Mouse (Mus musculus): ENCODE measurements around the gene Large1. TPM values are rescaled to one million over a fixed set of nuclear protein-coding genes. Genes with fewer than 3 reads are reported as not detected.

The Large1 gene
- total and polyA plus RNA-seq, 3 experiments: not detected

DNA sequence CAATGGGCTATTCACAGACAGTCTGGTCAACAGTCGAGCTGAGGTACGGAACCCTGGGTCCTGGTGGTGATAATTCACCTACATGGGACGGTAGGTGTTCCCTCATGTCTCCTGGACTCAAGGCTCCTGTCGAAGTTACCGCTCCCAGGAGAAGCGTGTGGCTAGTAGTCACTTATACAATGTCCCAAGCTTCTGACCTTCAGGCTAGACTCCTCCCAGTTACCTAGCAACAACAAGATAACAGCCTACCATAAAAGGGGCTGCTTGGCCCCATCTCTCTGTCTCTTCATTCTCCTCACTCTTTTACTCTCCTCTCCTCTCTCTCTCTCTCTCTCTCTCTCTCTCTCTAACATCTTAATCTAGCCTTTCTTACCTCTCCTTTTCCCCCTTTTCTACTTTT is 217.9 kb downstream of the Large1 start:
- Histone ChIP-seq H3K9ac (ENCODE audit: insufficient read depth, low read depth) (no peak overlapping the region), H3K79me2 (replicated peaks; ENCODE audit: control insufficient read depth, extremely low read depth, insufficient read depth, poor library complexity, severe bottlenecking) (no peaks in the 10 kb centered on the region), H3K27me3 (replicated peaks) (peaks cover 42% of the 10 kb centered on the region), H3K4me3 (replicated peaks in 1 of 3; ENCODE audit: low read depth in 2 of 3, low read length in 2 of 3, poor library complexity in 1 of 3) (no peak overlapping the region), H3K27ac (ENCODE audit: insufficient read depth, low read depth) (no peak overlapping the region), H3K9me3 (replicated peaks; ENCODE audit: low read length) (peaks cover 2% of the 10 kb centered on the region), H3K4me2 (ENCODE audit: insufficient read depth, low read depth, poor library complexity, severe bottlenecking) (no peak overlapping the region), H3K4me1 (ENCODE audit: control insufficient read depth in 1 of 2, insufficient read depth in 2 of 2) (no peaks in the 10 kb centered on the region), H3K36me3 (replicated peaks in 1 of 2; ENCODE audit: control insufficient read depth in 1 of 2, insufficient read depth in 1 of 2, low read length in 1 of 2) (no peaks in the 10 kb centered on the region)
- TF ChIP-seq MAX (IDR thresholded peaks at IDR 0.05; ENCODE audit: low read length) (no peak), TCF12 (IDR thresholded peaks at IDR 0.05; ENCODE audit: low read depth, low read length) (no peak), KAT2A (IDR thresholded peaks at IDR 0.05; ENCODE audit: insufficient replicate concordance, low read length) (no peak), CHD1 (IDR thresholded peaks at IDR 0.05; ENCODE audit: low read depth, low read length) (no peak)
- DNase-seq (ENCODE audit: extremely low read depth): no peak
- in situ Hi-C loops (cut with MboI; ENCODE audit: low pct_ligation_motif_present, low pct_unique_long_range_greater_than_20kb, low sequenced_read_pairs) (no loop called here), dilution Hi-C loops (cut with MboI; ENCODE audit: extremely low pct_ligation_motif_present, extremely low pct_unique_long_range_greater_than_20kb, low sequenced_read_pairs) (no loop called here)

DNA sequence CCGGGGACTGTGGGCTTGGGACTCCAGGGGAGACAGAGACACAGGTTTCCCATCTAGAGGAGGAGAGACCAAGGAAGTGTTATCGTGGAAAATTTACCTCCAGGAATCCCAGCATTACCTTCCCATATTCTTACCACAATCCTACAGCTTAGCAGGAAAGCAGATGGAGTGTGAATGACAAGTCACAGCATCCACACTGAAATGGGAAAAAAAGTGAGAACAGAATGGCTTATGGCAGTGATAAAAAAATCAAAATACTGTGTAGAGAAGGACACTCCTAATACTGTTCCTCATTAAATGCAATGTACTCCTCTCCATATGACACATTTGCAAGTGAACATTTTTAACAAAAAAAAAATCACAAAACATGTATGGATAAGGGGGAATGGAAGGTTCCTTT is 221.3 kb downstream of the Large1 start:
- Histone ChIP-seq H3K4me3 (replicated peaks in 1 of 3; ENCODE audit: low read depth in 2 of 3, low read length in 2 of 3, poor library complexity in 1 of 3) (no peak overlapping the region), H3K4me2 (ENCODE audit: insufficient read depth, low read depth, poor library complexity, severe bottlenecking) (no peak overlapping the region), H3K36me3 (replicated peaks in 1 of 2; ENCODE audit: control insufficient read depth in 1 of 2, insufficient read depth in 1 of 2, low read length in 1 of 2) (no peaks in the 10 kb centered on the region), H3K27ac (ENCODE audit: insufficient read depth, low read depth) (no peak overlapping the region), H3K79me2 (replicated peaks; ENCODE audit: control insufficient read depth, extremely low read depth, insufficient read depth, poor library complexity, severe bottlenecking) (no peaks in the 10 kb centered on the region), H3K9ac (ENCODE audit: insufficient read depth, low read depth) (no peak overlapping the region), H3K9me3 (replicated peaks; ENCODE audit: low read length) (peaks cover 2% of the 10 kb centered on the region), H3K27me3 (replicated peaks) (peaks cover 34% of the 10 kb centered on the region), H3K4me1 (ENCODE audit: control insufficient read depth in 1 of 2, insufficient read depth in 2 of 2) (no peaks in the 10 kb centered on the region)
- DNase-seq (ENCODE audit: extremely low read depth): no peak
- dilution Hi-C loops (cut with MboI; ENCODE audit: extremely low pct_ligation_motif_present, extremely low pct_unique_long_range_greater_than_20kb, low sequenced_read_pairs): no loop called here
- in situ Hi-C loops (cut with MboI; ENCODE audit: low pct_ligation_motif_present, low pct_unique_long_range_greater_than_20kb, low sequenced_read_pairs): no loop called here
- TF ChIP-seq NELFE (IDR thresholded peaks at IDR 0.05; ENCODE audit: low read depth, low read length) (no peak), ZNF384 (IDR thresholded peaks at IDR 0.05; ENCODE audit: low read depth, low read length) (no peak), MXI1 (IDR thresholded peaks at IDR 0.05; ENCODE audit: low read depth, low read length) (no peak), SIN3A (IDR thresholded peaks at IDR 0.05; ENCODE audit: low read length) (no peak), IRF4 (IDR thresholded peaks at IDR 0.05; ENCODE audit: low read depth, low read length) (no peak)

DNA sequence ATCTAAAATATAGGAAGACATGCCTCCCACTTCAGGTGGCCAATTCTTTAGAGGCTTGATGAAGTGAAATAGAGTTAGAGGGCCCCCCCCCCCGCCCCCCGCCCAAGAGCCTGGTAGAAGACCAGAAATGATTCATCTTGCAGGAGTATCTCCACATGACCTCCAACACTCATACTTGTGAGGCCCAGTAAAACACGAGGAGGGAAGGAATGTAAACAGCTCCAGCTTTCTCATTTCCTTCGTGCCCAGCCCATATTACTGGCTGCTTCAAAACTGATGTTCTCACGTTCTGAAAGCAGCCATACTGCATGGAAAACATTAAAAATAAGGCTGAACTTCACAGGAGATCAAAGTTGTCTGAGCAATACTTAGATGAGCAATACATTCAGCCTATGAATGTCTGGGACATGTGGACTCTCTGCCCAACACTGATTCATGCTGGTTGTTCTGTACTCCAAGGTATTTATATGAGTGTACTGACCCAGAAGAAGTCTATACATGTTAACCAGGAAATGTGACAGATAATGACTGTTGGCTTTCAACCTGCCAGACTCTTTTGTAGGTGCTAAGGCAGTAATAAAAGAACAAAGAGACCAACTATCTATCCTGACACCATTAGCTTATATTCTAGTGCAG is 229.4 kb downstream of the Large1 start:
- Histone ChIP-seq H3K36me3 (replicated peaks in 1 of 2; ENCODE audit: control insufficient read depth in 1 of 2, insufficient read depth in 1 of 2, low read length in 1 of 2) (no peaks in the 10 kb centered on the region), H3K27ac (ENCODE audit: insufficient read depth, low read depth) (no peak overlapping the region), H3K4me3 (replicated peaks in 1 of 3; ENCODE audit: low read depth in 2 of 3, low read length in 2 of 3, poor library complexity in 1 of 3) (no peak overlapping the region), H3K9ac (ENCODE audit: insufficient read depth, low read depth) (no peak overlapping the region), H3K4me2 (ENCODE audit: insufficient read depth, low read depth, poor library complexity, severe bottlenecking) (no peak overlapping the region), H3K9me3 (replicated peaks; ENCODE audit: low read length) (no peaks in the 10 kb centered on the region), H3K4me1 (ENCODE audit: control insufficient read depth in 1 of 2, insufficient read depth in 2 of 2) (no peaks in the 10 kb centered on the region), H3K27me3 (replicated peaks) (peaks cover 36% of the 10 kb centered on the region), H3K79me2 (replicated peaks; ENCODE audit: control insufficient read depth, extremely low read depth, insufficient read depth, poor library complexity, severe bottlenecking) (no peaks in the 10 kb centered on the region)
- dilution Hi-C loops (cut with MboI; ENCODE audit: extremely low pct_ligation_motif_present, extremely low pct_unique_long_range_greater_than_20kb, low sequenced_read_pairs): no loop called here
- DNase-seq (ENCODE audit: extremely low read depth): no peak
- in situ Hi-C loops (cut with MboI; ENCODE audit: low pct_ligation_motif_present, low pct_unique_long_range_greater_than_20kb, low sequenced_read_pairs): no loop called here
- TF ChIP-seq GABPA (IDR thresholded peaks at IDR 0.05; ENCODE audit: insufficient replicate concordance, low read depth, low read length) (no peak), CHD2 (IDR thresholded peaks at IDR 0.05; ENCODE audit: low read length) (no peak), BHLHE40 (IDR thresholded peaks at IDR 0.05; ENCODE audit: low read depth, low read length) (no peak), RCOR1 (conservative IDR thresholded peaks at IDR 0.05; ENCODE audit: low read depth, low read length) (no peak), TBP (conservative IDR thresholded peaks at IDR 0.05; ENCODE audit: low read depth, low read length) (no peak), RAD21 (IDR thresholded peaks at IDR 0.05; ENCODE audit: low read depth, low read length) (no peak), EP300 (IDR thresholded peaks at IDR 0.05; ENCODE audit: low read length) (no peak), MEF2A (IDR thresholded peaks at IDR 0.05; ENCODE audit: borderline replicate concordance, low read depth, low read length) (no peak), POLR2AphosphoS2 (IDR thresholded peaks at IDR 0.05; ENCODE audit: low read depth, low read length) (no peak), MAX (IDR thresholded peaks at IDR 0.05; ENCODE audit: low read length) (no peak)

Data from CH12.LX (cell line).